In genomic region chr4:131193900-131194419, GRCm38 (mm10) we compare ENCODE assay signal across 16 mouse cellular contexts.
"Had no signal": no experiment of that assay in that cellular context is flagged by ENCODE, and none has a peak within 500 bp of the region (broad histone marks: within the 10 kb centered on the region; RNA-seq: fewer than 3 reads in every experiment).

No protein-coding gene starts in this region.

- DNase-seq: lung, adult 18-20 months; lung, embryonic 14.5 days; lung, postnatal 10 days; lung, postnatal 4 days; midbrain, embryonic 14.5 days; right cerebral cortex, postnatal 14 days; thymus, adult 2 months; thymus, postnatal 25 days; thymus, postnatal 4 days had no signal

- H3K27ac ChIP-seq: midbrain, embryonic 10.5 days; midbrain, embryonic 12.5 days; neural tube, embryonic 12.5 days; stomach, embryonic 15.5 days; stomach, postnatal 0 days had no signal

- H3K9me3 ChIP-seq: midbrain, embryonic 10.5 days; midbrain, embryonic 12.5 days; neural tube, embryonic 12.5 days; stomach, embryonic 15.5 days had no signal

- H3K4me3 ChIP-seq: midbrain, embryonic 10.5 days; midbrain, embryonic 12.5 days; myocyte; neural tube, embryonic 12.5 days; stomach, embryonic 15.5 days had no signal

- H3K4me1 ChIP-seq: stomach, embryonic 15.5 days had no signal

- H3K4me2 ChIP-seq: lung, embryonic 14.5 days; midbrain, embryonic 12.5 days; neural tube, embryonic 12.5 days; stomach, embryonic 15.5 days had no signal

- H3K9ac ChIP-seq: lung, embryonic 14.5 days; midbrain, embryonic 12.5 days; neural tube, embryonic 12.5 days; stomach, embryonic 15.5 days had no signal

- H3K36me3 ChIP-seq: midbrain, embryonic 10.5 days; midbrain, embryonic 12.5 days; neural tube, embryonic 12.5 days; stomach, embryonic 15.5 days had no signal

- H3K27me3 ChIP-seq: neural tube, embryonic 12.5 days had no signal

- ATAC-seq: midbrain, embryonic 16.5 days had no signal
